Mouse (Mus musculus) MEL (cell line): Measurements from ENCODE around the gene T.

Experiments used
- BHLHE40 ChIP-seq: IDR thresholded peaks from 2 replicates; pipeline ENCODE4 v1.6.1; 2012; ENCODE audit warnings: low read depth, mild to moderate bottlenecking, inconsistent platforms, low read length, improper control_type of control experiment, borderline replicate concordance
- CHD2 ChIP-seq: IDR thresholded peaks from 2 replicates; pipeline ENCODE4 v1.6.1; 2011; ENCODE audit warnings: low read length, improper control_type of control experiment
- CTCF ChIP-seq, 3 experiments: IDR thresholded peaks in 2 of 3; conservative IDR thresholded peaks in 1 of 3; 2 replicates each; pipeline ENCODE4 v1.5.1; 2011 to 2012; ENCODE audit warnings: low read length in 3 of 3, low read depth in 2 of 3, mild to moderate bottlenecking in 2 of 3, improper control_type of control experiment in 1 of 3, inconsistent platforms in 1 of 3, mixed read lengths in 1 of 3, moderate library complexity in 1 of 3; ENCODE audit not compliant: control insufficient read depth in 1 of 3, insufficient read depth in 1 of 3, poor library complexity in 1 of 3, severe bottlenecking in 1 of 3
- EP300 ChIP-seq, 2 experiments: IDR thresholded peaks; 2 replicates each; pipeline ENCODE4 v1.6.1; 2011; ENCODE audit warnings: improper control_type of control experiment in 2 of 2, low read length in 2 of 2, low read depth in 1 of 2, mild to moderate bottlenecking in 1 of 2
- GABPA ChIP-seq: IDR thresholded peaks from 2 replicates; pipeline ENCODE4 v1.6.1; 2012; ENCODE audit warnings: low read depth, mild to moderate bottlenecking, inconsistent platforms, low read length, improper control_type of control experiment, moderate library complexity
- GATA1 ChIP-seq: IDR thresholded peaks from 2 replicates; pipeline ENCODE4 v1.6.1; 2011; ENCODE audit warnings: low read depth, low read length, improper control_type of control experiment
- MAX ChIP-seq: IDR thresholded peaks from 2 replicates; pipeline ENCODE4 v1.6.1; 2011; ENCODE audit warnings: low read length, improper control_type of control experiment
- POLR2A ChIP-seq, 2 experiments: IDR thresholded peaks; 2 replicates each; pipeline ENCODE4 v1.6.1; 2011 to 2012; ENCODE audit warnings: low read length in 2 of 2, mild to moderate bottlenecking in 2 of 2, control low read depth in 1 of 2, improper control_type of control experiment in 1 of 2, low read depth in 1 of 2, moderate library complexity in 1 of 2; ENCODE audit not compliant: control insufficient read depth in 1 of 2, insufficient read depth in 1 of 2, poor library complexity in 1 of 2
- RAD21 ChIP-seq: IDR thresholded peaks from 2 replicates; pipeline ENCODE4 v1.6.1; 2011; ENCODE audit warnings: mild to moderate bottlenecking, low read depth, low read length, improper control_type of control experiment
- SIN3A ChIP-seq: IDR thresholded peaks from 2 replicates; pipeline ENCODE4 v1.6.1; 2012; ENCODE audit warnings: low read length, improper control_type of control experiment, inconsistent platforms
- TAL1 ChIP-seq: IDR thresholded peaks from 2 replicates; pipeline ENCODE4 v1.6.1; 2012; ENCODE audit warnings: mild to moderate bottlenecking, inconsistent platforms, low read length, moderate library complexity, mixed read lengths
- TCF12 ChIP-seq: IDR thresholded peaks from 2 replicates; pipeline ENCODE4 v1.6.1; 2014; ENCODE audit warnings: low read depth, mild to moderate bottlenecking, inconsistent platforms, low read length, improper control_type of control experiment, moderate library complexity
- USF1 ChIP-seq: IDR thresholded peaks from 2 replicates; pipeline ENCODE4 v1.6.1; 2014; ENCODE audit warnings: low read depth, mild to moderate bottlenecking, inconsistent platforms, low read length, improper control_type of control experiment, moderate library complexity

- TF ChIP-seq CTCF (IDR thresholded peaks at IDR 0.05 in 2 of 3, conservative IDR thresholded peaks at IDR 0.05 in 1 of 3; ENCODE audit: control insufficient read depth in 1 of 3, insufficient read depth in 1 of 3, low read depth in 2 of 3, low read length in 3 of 3, poor library complexity in 1 of 3, severe bottlenecking in 1 of 3) (no peak), EP300 (IDR thresholded peaks at IDR 0.05; ENCODE audit: low read depth in 1 of 2, low read length in 2 of 2) (no peak), GABPA (no peak), CHD2 (no peak), TCF12 (no peak), GATA1 (no peak), POLR2A (IDR thresholded peaks at IDR 0.05; ENCODE audit: control insufficient read depth in 1 of 2, insufficient read depth in 1 of 2, low read depth in 1 of 2, low read length in 2 of 2, poor library complexity in 1 of 2) (no peak), BHLHE40 (no peak), TAL1 (no peak), SIN3A (no peak), MAX (no peak), RAD21 (no peak), USF1 (no peak)
These were observed 13.5 kb downstream of the T start for GRCm38 (mm10) chr17:8447676-8448192.
